Mouse (Mus musculus) brain, embryonic 14.5 days (tissue): ENCODE results near the gene Fgfbp3. TPM values are rescaled to one million over a fixed set of nuclear protein-coding genes. Genes with fewer than 3 reads are reported as not detected.
"Not testable (repeated sequence)": the region's sequence is repeated elsewhere in the genome, so short reads cannot be mapped to it uniquely, and the experiment has no call there.

ENCODE experiments used
- DNase-seq: peaks from one replicate; pipeline ENCODE4 v3.0.0-alpha.2; 2011; ENCODE audit warnings: low read depth
- CTCF ChIP-seq: fragments of 200-500 bp; IDR thresholded peaks from 2 replicates; pipeline ENCODE4 v1.5.1; 2012; ENCODE audit warnings: inconsistent platforms, mild to moderate bottlenecking, moderate library complexity, borderline replicate concordance; ENCODE audit not compliant: insufficient read depth, insufficient read length; ENCODE audit errors: extremely low read depth
- POLR2A ChIP-seq: fragments of 200-500 bp; IDR thresholded peaks from 2 replicates; pipeline ENCODE4 v1.6.1; 2012; ENCODE audit warnings: mild to moderate bottlenecking, inconsistent platforms, borderline replicate concordance; ENCODE audit not compliant: poor library complexity, insufficient read depth, insufficient read length, severe bottlenecking; ENCODE audit errors: extremely low read depth
- polyA plus RNA-seq: library from polyadenylated mRNA; depleted of rRNA; stranded (reverse); fragments of >200 nt; gene quantifications from 2 replicates; pipeline ENCODE4 v1.2.3, GENCODE M21; 2012; rRNA removed

Gene Fgfbp3
- polyA plus RNA-seq, 1 experiment: 65.0 TPM

DNA sequence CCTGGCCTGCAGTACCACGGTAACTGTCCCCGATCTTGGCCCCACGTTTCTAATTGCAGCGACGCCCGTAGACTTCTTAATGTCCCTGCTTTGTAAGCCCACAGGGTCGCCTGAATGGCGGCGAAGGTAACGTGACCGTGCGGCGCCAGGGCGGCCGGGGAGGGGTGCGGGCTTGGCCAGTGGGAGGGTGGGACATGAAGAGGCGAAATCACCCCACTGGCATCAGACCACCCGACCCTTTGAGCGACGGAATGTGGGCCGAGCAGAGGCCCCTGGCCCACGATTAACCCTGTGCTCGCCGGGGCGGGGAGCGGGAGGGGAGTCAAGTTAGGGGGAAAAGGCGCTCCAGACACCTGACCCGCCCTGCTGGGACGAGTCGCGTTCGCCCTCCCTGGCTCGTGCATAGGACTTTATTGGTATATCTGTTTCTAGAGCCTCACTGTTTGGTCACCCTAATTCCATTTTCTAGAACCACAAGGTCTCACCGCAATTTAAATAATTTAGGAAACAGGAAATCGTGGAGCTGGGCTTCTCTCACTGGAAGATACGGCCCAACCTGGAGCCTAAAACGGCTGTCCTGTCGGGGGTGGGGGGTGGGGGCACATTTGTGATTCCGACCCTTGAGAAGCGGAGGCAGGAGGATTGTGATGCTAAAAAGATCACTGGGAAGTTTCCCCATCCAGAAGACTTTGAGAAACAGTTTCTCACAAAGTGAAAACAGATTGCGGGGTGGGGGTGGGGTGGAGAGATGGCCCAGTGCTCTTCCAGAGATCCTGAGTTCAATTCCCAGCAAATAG lies 15.0 kb downstream of the Fgfbp3 start:
- peak; percentile 95 for DNase-seq
- no peak for TF ChIP-seq POLR2A

- no peak for DNase-seq
- TF ChIP-seq CTCF (no peak), POLR2A (no peak)
Observed at GRCm38 (mm10) chr19:36903377-36903776, 16.0 kb downstream of the Fgfbp3 start.

- peak; percentile 71 for DNase-seq
- TF ChIP-seq CTCF (peak; percentile 52; the same call in 1 of the 2 replicates), POLR2A (no peak)
Observed at GRCm38 (mm10) chr19:36897778-36898177, 21.6 kb downstream of the Fgfbp3 start.

GRCm38 (mm10) chr19:36896791-36897569 lies 22.4 kb downstream of the Fgfbp3 start:
- TF ChIP-seq CTCF (no peak), POLR2A (no peak)
- DNase-seq: peak; percentile 93

GRCm38 (mm10) chr19:36891746-36892145 lies 27.7 kb downstream of the Fgfbp3 start:
- TF ChIP-seq POLR2A: no peak
- no peak for TF ChIP-seq CTCF
- no peak for DNase-seq

DNA sequence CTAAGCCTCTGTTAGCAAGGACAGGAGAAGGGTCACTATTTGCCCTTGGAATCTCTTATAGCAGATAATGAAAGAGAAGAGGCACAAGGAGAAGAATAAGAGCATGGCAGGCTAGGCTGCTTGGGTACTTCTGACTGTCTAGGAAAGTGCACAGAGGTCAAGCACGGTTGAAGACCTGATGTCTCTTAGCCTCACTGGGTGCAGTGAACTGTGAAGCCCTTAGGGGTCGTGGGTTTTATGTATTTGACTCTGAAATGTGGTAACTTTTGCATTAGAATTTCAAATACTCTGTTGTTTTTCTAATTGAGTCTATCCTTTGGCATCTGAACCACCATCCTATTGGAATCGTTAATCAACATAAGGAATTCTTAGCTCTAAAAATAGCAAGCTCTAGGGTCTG lies 31.7 kb downstream of the Fgfbp3 start:
- no peak for DNase-seq
- TF ChIP-seq POLR2A: no peak
- no peak for TF ChIP-seq CTCF

DNA sequence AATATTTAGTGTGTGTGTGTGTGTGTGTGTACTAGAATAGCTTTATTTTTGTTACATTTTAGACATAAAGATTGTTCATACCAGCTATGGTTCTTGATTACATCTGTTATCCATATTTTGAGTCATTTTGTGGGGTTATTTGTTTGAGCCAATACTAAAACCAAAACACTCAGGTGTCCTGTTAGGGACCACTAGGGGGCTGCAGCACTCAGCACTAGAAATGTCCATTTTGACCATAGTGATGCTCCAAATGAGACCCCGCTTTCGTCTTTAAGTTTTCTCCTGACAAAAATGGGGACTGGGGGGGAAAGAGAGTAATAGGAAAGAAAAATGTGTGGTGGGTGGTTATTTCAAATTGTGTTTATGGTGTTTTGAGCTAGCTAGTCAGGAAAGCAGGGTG lies 33.1 kb downstream of the Fgfbp3 start:
- peak; percentile 55 for DNase-seq
- TF ChIP-seq POLR2A (no peak), CTCF (peak; percentile 64; the same call in 1 of the 2 replicates)

GRCm38 (mm10) chr19:36883119-36883518 lies 36.3 kb downstream of the Fgfbp3 start:
- DNase-seq: peak; percentile 60
- peak; percentile 54; the same call in 1 of the 2 replicates for TF ChIP-seq CTCF
- TF ChIP-seq POLR2A: no peak

DNA sequence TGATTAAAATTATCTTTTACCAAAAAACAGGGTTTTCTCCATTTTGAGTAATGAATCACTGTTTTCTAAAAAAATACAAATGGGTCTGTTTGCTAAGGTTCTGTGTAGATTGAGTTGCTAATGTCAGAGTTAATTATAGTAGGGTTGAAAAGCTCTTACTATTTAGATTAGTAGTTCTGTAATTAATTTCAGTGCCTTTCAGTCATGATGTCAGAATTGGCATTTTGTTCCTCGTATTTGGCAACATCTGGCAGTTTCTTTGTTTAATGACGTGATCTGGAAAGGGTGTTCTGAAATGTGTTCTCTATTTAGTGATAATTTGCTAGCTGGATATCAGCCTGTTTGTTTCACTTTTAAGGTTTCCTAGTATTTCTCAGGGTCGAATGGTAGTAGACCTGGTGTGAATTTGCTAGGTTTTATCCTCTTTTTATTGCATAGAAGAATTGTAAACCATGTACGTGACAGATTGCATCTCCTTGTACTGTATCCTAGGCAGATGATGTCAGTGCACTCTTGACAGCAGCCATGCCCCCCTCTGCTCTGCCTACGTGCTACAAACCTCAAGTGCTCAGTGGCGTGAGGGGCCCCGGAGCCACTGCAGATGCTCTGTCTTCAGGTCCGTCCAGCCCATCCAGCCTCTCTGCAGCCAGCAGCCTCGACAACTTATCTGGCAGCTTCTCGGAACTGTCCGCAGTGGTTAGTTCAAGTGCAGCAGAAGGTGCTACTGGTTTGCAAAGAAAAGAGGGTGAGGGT lies 40.5 kb downstream of the Fgfbp3 start:
- peak; percentile 55 for DNase-seq
- TF ChIP-seq POLR2A (no peak), CTCF (no peak)

- TF ChIP-seq CTCF (no peak), POLR2A (no peak)
- no peak for DNase-seq
Observed at GRCm38 (mm10) chr19:36877329-36877728, 42.1 kb downstream of the Fgfbp3 start.

GRCm38 (mm10) chr19:36874651-36875050 lies 44.8 kb downstream of the Fgfbp3 start:
- TF ChIP-seq CTCF: no peak
- TF ChIP-seq POLR2A: no peak
- no peak for DNase-seq

- not testable (repeated sequence) for DNase-seq
Observed at GRCm38 (mm10) chr19:36868675-36869074, 50.7 kb downstream of the Fgfbp3 start.

Other genes with a start within 250 kb of the Fgfbp3 start
- gene Ppp1r3c, start 183.0 kb downstream of the Fgfbp3 start, polyA plus RNA-seq: 4.2 and 8.7 TPM in 2 replicates
- 88.6 and 119 TPM in 2 replicates for gene Tnks2, start 85.4 kb downstream of the Fgfbp3 start, polyA plus RNA-seq
- gene Btaf1, start 6.5 kb upstream of the Fgfbp3 start, polyA plus RNA-seq: 12.4 and 15.6 TPM in 2 replicates